Mouse (Mus musculus): Measurements from ENCODE around the gene Kcnk1. TPM values are rescaled to one million over a fixed set of nuclear protein-coding genes. Genes with fewer than 3 reads are reported as not detected.
A peak's percentile ranks its signal among the peaks of the same experiment; 100 is the strongest.

The Kcnk1 gene
- polyA plus RNA-seq, 1 experiment from 2014 or later = 10.1 TPM

DNA sequence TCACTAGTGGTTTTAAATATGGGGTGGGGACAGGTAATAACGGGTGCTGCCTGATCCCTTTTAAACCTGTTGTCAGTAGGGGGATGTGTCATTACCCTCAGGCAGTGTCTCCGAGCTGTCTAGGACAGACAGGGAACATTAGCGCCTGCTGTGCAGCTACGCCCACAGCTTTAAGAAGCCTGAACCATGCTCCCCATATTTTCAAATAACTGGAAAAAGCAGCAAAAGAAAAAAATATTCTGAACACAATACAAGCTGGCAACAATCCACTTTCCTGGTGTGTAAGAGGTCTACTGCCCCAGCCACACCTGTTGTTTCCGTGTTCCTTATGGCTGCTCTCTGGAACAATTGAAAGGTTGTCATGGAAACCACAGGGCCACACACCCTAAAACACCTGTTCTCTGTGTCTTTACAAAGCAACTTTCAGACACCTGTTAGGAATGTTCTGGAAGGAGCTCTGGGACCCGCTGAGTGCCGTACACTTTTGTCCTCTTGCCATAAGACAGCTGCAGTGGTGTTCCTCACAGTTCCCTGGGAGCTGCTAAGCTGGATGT lies 4.9 kb downstream of the Kcnk1 start:
- no peaks in the 10 kb centered on the region for H3K36me3 ChIP-seq
- no peaks in the 10 kb centered on the region for H3K9me3 ChIP-seq
- no peak overlapping the region for H3K27ac ChIP-seq
- no peak overlapping the region for H3K4me3 ChIP-seq
- H3K9ac ChIP-seq = no peak overlapping the region
- ATAC-seq (ENCODE audit: low FRiP score) = no peak
- peaks cover 33% of the 10 kb centered on the region for H3K27me3 ChIP-seq
- peaks cover 36% of the 10 kb centered on the region for H3K4me1 ChIP-seq (replicated peaks)
- 65% methylated on average over 7 of the region's 7 CpGs for WGBS
- no peak overlapping the region for H3K4me2 ChIP-seq

DNA sequence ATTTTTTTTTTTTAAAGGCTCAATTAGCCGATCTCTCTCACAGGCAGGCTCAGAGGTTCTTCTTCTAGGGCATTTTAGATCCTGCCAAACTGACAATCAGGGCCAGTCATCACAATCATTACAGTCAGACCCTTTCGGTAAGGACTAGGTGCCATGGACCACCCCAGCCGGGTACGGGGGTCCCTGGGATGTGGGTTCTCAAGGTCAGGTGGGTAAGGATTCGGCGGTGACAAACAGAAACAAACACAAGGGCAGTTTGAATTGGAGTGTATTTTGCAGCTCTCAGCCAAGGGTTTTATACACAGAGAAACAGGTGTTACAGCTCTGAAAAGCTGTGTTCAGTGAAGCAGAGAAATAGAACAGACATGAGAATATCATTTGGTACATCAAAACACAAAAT lies 8.6 kb downstream of the Kcnk1 start:
- no peaks in the 10 kb centered on the region for H3K9me3 ChIP-seq
- no peak overlapping the region for H3K9ac ChIP-seq
- H3K27ac ChIP-seq = no peak overlapping the region
- H3K4me2 ChIP-seq = no peak overlapping the region
- H3K4me3 ChIP-seq = no peak overlapping the region
- no peaks in the 10 kb centered on the region for H3K36me3 ChIP-seq
- peaks cover 15% of the 10 kb centered on the region; the same call in 1 of the 2 replicates for H3K4me1 ChIP-seq (replicated peaks)
- 0 out of 2 replicates have a peak, but pooled peaks cover under 1% of the 10 kb centered on the region for H3K27me3 ChIP-seq
- 93% methylated on average over 6 of the region's 6 CpGs for WGBS
- no peak for ATAC-seq (ENCODE audit: low FRiP score)

DNA sequence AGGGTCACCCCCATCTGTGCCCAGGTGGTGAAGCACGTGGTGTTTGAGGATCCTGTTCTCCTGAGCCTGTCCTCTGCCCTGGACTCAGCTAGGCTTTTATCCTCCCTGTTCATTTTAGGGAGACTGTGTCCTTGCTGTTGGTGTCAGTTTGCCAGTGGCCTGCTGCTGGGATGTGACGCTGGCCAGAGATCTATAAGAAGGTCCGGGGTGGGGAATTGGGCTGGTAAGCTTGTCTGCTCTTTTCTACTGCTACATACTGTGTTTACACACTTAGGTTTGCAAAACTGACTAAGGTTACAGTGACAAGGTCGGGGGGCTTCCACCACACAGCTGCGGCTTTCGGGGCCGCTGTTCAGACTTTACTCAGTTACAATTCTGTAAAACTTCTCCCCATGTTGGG lies 10.0 kb downstream of the Kcnk1 start:
- no peaks in the 10 kb centered on the region for H3K36me3 ChIP-seq
- WGBS = 87% methylated on average over 7 of the region's 7 CpGs

DNA sequence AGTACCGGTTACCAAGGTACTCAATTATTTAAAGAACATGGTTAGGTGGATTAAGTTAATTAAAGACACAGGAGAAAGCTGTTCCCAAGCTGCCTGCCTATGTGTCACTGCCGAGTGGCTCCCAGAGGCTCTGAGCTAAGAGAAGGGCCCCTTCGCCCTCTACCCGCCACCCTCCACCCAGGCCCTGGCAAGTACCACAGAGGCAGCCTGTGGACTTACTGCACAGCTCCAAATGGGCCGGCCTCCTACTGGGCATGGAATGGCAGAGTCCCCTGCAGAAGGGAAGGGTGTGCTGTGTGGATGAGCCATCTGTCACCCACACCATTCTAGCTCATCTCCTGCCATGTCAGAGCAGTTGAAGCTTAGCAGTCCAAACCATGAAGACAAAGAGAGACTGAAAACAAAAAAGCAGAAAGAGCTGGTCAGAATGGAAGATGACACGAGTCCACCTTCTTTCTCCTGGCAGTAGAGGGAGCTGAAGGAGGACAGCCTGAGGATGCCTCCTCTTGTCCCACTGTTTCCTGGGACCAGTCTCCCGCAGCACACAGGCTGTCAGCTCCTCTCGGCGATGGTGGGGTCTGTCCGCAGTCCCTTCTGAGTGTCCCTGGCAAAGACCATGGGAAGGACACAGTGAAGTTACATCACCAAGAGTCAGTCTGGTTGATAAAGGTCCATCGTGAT lies 11.5 kb downstream of the Kcnk1 start:
- Histone ChIP-seq H3K9ac (no peak overlapping the region), H3K4me3 (no peak overlapping the region), H3K27ac (no peak overlapping the region), H3K9me3 (no peaks in the 10 kb centered on the region), H3K4me1 (replicated peaks) (peaks cover 10% of the 10 kb centered on the region; the same call in 1 of the 2 replicates), H3K36me3 (no peaks in the 10 kb centered on the region), H3K27me3 (no peaks in the 10 kb centered on the region), H3K4me2 (no peak overlapping the region)
- no peak for ATAC-seq (ENCODE audit: low FRiP score)
- 84% methylated on average over 11 of the region's 11 CpGs for WGBS

More for the DNA sequence above, 10.0 kb downstream of the Kcnk1 start:
- Histone ChIP-seq H3K9me3 (no peaks in the 10 kb centered on the region), H3K4me3 (no peak overlapping the region), H3K4me2 (no peak overlapping the region), H3K27ac (no peak overlapping the region), H3K27me3 (no peaks in the 10 kb centered on the region), H3K9ac (no peak overlapping the region), H3K4me1 (replicated peaks) (peaks cover 10% of the 10 kb centered on the region; the same call in 1 of the 2 replicates)
- ATAC-seq (ENCODE audit: low FRiP score) = no peak

DNA sequence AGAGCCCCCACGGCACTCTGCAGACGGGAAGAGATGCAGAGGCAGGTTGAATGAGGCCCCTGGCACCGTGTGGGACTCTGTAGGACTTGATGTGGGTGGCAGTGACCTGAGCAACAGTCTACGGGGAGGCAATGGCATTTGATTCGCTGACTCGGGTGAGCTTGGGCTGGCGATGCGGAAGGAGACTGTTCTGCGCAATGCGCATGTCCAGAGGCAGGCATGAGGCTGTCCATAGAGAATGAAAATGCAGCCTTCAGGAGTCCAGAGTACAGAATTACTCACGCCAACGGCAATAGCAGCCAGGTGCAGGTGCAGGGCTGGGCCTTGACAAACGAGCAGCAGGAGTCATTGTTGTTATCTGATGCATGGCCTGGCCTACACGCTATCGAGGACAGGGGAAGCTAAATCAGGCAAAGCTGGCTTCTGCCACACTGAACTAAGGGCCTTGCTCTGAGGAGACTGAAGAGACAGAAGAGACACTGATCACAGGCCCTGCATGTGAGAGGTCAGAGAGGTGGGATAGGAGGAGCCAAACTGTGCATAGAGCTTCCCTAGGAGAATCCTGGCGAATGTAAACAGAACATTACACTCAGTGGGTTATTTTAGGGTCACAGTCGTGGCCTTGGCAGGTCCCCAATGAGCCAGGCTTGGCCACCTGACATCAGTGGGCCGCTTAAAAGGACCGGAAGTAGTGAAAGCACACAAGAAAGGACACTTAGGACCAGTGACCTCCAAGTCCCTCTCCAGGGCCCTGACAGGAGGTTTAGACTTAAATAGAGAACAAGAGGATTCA lies 12.8 kb downstream of the Kcnk1 start:
- no peaks in the 10 kb centered on the region for H3K36me3 ChIP-seq
- 0 out of 2 replicates have a peak overlapping the region, but pooled peaks have one; percentile 8 for H3K27ac ChIP-seq
- H3K4me3 ChIP-seq = no peak overlapping the region
- ATAC-seq (ENCODE audit: low FRiP score) = no peak
- no peak overlapping the region for H3K4me2 ChIP-seq
- peaks cover 10% of the 10 kb centered on the region; the same call in 1 of the 2 replicates for H3K4me1 ChIP-seq (replicated peaks)
- no peaks in the 10 kb centered on the region for H3K9me3 ChIP-seq
- 83% methylated on average over 19 of the region's 19 CpGs for WGBS
- no peaks in the 10 kb centered on the region for H3K27me3 ChIP-seq
- H3K9ac ChIP-seq = no peak overlapping the region

DNA sequence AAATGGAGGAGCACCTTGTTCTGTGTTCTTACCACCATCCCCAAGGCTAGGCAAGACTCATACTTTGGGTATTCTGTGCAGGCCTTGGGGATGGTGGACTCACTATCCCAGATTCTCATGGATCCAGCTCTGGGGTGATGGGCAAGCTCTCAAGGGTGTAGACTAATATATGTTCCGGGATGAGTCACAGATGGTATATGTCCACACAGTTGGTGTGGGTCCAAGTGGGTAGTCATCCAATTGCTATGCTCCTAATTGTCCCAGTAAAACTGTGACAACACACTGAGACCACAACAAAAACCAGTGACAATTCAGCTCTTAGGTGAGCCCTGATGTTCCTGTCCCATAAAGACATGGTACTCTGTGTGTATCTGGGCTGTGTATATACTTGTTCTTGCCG lies 14.0 kb downstream of the Kcnk1 start:
- Histone ChIP-seq H3K9me3 (no peaks in the 10 kb centered on the region), H3K9ac (no peak overlapping the region), H3K4me3 (no peak overlapping the region), H3K4me1 (replicated peaks) (peaks cover 10% of the 10 kb centered on the region; the same call in 1 of the 2 replicates), H3K4me2 (no peak overlapping the region), H3K27ac (no peak overlapping the region), H3K27me3 (no peaks in the 10 kb centered on the region), H3K36me3 (no peaks in the 10 kb centered on the region)
- WGBS = 95% methylated on average over 2 of the region's 2 CpGs
- ATAC-seq (ENCODE audit: low FRiP score) = no peak

DNA sequence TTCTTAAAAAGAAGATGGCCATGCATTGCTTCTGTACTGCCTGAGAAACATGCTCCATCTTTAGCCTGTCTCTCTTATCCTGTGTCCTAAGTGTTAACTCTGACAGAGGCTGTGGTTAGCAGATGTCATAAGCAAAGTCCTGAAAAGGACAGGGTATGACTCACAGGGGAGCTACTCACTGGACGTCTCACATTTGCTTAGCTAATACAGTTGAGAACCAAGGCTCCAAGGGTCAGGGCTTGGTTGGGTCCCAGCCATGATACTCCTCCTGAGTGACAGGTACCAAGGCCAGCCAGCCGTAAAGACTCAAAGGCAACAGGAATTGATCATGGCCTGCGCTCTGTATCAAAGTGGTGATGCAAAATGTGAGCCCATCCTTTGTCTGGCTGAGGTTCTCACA lies 15.9 kb downstream of the Kcnk1 start:
- Histone ChIP-seq H3K27me3 (no peaks in the 10 kb centered on the region), H3K27ac (no peak overlapping the region), H3K4me2 (no peak overlapping the region), H3K9ac (no peak overlapping the region), H3K9me3 (no peaks in the 10 kb centered on the region), H3K36me3 (no peaks in the 10 kb centered on the region), H3K4me1 (replicated peaks) (peaks cover 10% of the 10 kb centered on the region; the same call in 1 of the 2 replicates), H3K4me3 (no peak overlapping the region)
- WGBS = 82% methylated on average over 3 of the region's 3 CpGs
- no peak for ATAC-seq (ENCODE audit: low FRiP score)

DNA sequence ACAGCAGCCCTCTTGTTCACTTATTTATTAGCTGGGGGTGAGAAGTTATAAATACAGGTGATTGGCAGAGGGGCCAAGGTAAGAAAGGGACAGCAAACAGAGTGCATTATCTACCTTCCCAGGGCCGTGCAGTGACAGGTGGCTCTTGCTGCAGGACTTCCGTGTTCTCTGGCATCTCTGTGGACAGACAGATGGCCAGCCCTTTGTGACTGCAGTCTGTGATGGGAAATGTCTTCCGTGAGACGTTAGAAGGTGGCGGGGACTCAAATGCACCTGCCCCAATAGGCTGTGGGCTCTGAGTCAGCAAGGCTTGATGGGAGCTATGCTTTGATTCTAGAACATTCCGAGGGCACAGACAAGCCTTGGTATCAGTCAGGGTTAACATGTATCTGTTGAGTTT lies 17.4 kb downstream of the Kcnk1 start:
- no peak overlapping the region for H3K4me2 ChIP-seq
- H3K27ac ChIP-seq = no peak overlapping the region
- H3K27me3 ChIP-seq = no peaks in the 10 kb centered on the region
- WGBS = 90% methylated on average over 6 of the region's 6 CpGs
- H3K36me3 ChIP-seq = no peaks in the 10 kb centered on the region
- H3K9me3 ChIP-seq = no peaks in the 10 kb centered on the region
- ATAC-seq (ENCODE audit: low FRiP score) = no peak
- H3K4me3 ChIP-seq = no peak overlapping the region
- no peak overlapping the region for H3K9ac ChIP-seq
- H3K4me1 ChIP-seq (replicated peaks) = peaks cover 6% of the 10 kb centered on the region; the same call in 1 of the 2 replicates

DNA sequence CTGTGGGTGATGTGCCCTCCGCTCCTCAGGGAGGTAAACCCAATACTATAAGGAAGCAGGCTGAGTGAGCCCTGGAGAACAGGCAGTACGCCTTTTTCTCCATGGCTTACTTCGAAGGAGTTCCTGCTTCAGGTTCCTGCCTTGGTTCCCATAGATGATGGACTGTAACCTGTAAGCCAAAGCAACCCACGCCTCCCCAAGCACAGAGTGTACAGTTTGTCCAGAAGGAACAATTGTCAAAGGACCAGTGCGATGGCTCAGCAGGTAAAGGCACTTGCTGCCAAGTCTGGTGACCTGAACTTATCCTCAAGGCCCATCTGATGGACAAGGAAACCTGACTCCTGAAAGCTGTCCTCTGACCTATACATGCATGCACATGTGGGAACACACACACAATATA lies 18.7 kb downstream of the Kcnk1 start:
- no peak overlapping the region for H3K4me3 ChIP-seq
- no peaks in the 10 kb centered on the region for H3K27me3 ChIP-seq
- ATAC-seq (ENCODE audit: low FRiP score) = no peak
- H3K9ac ChIP-seq = no peak overlapping the region
- no peak overlapping the region for H3K4me2 ChIP-seq
- H3K27ac ChIP-seq = no peak overlapping the region
- H3K4me1 ChIP-seq (replicated peaks) = no peaks in the 10 kb centered on the region
- H3K36me3 ChIP-seq = no peaks in the 10 kb centered on the region
- 96% methylated on average over 5 of the region's 5 CpGs for WGBS
- H3K9me3 ChIP-seq = no peaks in the 10 kb centered on the region

DNA sequence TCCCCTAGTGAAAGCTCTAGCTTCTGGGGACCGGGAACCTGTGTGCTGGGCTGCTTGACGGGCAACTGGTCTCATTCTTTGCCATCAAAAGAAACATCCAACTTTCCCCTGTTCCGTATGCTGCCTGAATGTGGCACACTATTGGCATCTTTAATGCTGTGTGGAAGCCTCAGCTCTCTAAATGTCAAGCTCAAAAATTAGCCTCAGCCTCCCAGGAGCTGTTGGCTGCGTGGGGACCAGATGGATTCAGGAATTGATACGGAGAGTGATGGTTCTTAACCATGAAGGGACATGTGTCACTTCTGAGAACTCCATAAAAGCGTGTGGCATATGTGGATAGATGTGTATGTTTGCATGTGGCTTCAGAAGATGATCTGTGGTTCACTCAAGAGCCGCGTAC lies 27.0 kb downstream of the Kcnk1 start:
- H3K27ac ChIP-seq = no peak overlapping the region
- H3K9me3 ChIP-seq = no peaks in the 10 kb centered on the region
- WGBS = 92% methylated on average over 8 of the region's 8 CpGs
- no peak overlapping the region for H3K4me2 ChIP-seq
- 0 out of 2 replicates have a peak, but pooled peaks cover 5% of the 10 kb centered on the region for H3K36me3 ChIP-seq
- no peaks in the 10 kb centered on the region for H3K27me3 ChIP-seq
- no peaks in the 10 kb centered on the region for H3K4me1 ChIP-seq (replicated peaks)
- H3K9ac ChIP-seq = no peak overlapping the region
- no peak for ATAC-seq (ENCODE audit: low FRiP score)
- H3K4me3 ChIP-seq = no peak overlapping the region

DNA sequence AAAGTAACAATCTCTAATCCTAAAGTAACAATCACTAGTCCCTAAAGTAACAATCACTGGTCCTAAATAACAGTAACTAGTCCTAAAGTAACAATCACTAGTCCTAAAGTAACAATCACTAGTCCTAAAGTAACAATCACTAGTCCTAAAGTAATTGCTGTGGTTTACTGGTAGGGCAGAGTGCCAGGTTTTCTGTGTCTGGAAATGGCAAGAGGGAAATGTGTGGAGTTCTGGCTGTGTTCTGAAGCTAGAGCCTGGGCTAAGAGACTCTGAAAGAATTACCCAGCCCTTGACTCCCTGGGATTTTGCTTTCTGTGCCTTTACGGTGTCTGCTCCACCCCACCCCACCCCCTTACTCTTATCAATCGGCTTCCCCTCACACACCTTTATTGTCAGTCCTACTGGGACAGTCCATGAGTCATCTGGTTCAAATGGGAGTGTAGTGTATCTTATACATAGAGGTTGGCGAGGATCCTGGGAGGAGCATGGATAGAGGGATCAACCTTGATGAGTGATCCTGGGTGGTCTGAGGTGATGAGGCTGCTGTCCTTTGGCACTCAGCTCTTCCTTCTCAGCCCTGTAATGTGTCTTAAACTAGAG lies 28.8 kb downstream of the Kcnk1 start:
- no peak overlapping the region for H3K4me2 ChIP-seq
- no peaks in the 10 kb centered on the region for H3K4me1 ChIP-seq (replicated peaks)
- no peak overlapping the region for H3K27ac ChIP-seq
- WGBS = 86% methylated on average over 3 of the region's 3 CpGs
- H3K36me3 ChIP-seq = 0 out of 2 replicates have a peak, but pooled peaks cover 5% of the 10 kb centered on the region
- H3K4me3 ChIP-seq = no peak overlapping the region
- H3K9me3 ChIP-seq = no peaks in the 10 kb centered on the region
- no peak for ATAC-seq (ENCODE audit: low FRiP score)
- no peaks in the 10 kb centered on the region for H3K27me3 ChIP-seq
- no peak overlapping the region for H3K9ac ChIP-seq

DNA sequence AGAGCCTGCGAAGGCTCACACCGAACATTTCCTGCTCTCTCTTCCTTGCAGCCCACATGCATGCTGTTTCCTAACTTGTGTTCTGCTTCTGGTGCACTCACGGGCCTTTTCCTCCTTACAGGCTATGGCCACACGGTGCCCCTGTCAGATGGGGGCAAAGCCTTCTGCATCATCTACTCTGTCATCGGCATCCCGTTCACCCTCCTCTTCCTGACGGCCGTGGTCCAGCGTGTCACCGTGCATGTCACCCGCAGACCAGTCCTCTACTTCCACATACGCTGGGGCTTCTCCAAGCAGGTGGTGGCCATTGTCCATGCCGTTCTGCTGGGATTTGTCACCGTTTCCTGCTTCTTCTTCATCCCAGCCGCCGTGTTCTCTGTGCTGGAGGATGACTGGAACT lies 29.9 kb downstream of the Kcnk1 start:
- H3K9ac ChIP-seq = no peak overlapping the region
- 0 out of 2 replicates have a peak, but pooled peaks cover 5% of the 10 kb centered on the region for H3K36me3 ChIP-seq
- WGBS = 95% methylated on average over 16 of the region's 16 CpGs
- no peaks in the 10 kb centered on the region for H3K9me3 ChIP-seq
- H3K4me1 ChIP-seq (replicated peaks) = no peaks in the 10 kb centered on the region
- no peak overlapping the region for H3K27ac ChIP-seq
- H3K4me3 ChIP-seq = no peak overlapping the region
- ATAC-seq (ENCODE audit: low FRiP score) = no peak
- no peaks in the 10 kb centered on the region for H3K27me3 ChIP-seq
- no peak overlapping the region for H3K4me2 ChIP-seq

Measured in hindbrain, embryonic 13.5 days (tissue).